Mouse (Mus musculus) MEL (cell line): Measurements from ENCODE around the gene Gpr142. TPM values are rescaled to one million over a fixed set of nuclear protein-coding genes. Genes with fewer than 3 reads are reported as not detected.

Experiments
- DNase-seq: peaks from one replicate; pipeline ENCODE4 v3.0.0; 2011; ENCODE audit warnings: low read depth, low spot score
- H3K27ac ChIP-seq: 2 replicates; pipeline ENCODE4 v1.5.1; 2012; ENCODE audit warnings: low read depth, mild to moderate bottlenecking, control low read depth, low read length, moderate library complexity; ENCODE audit not compliant: control insufficient read depth
- H3K27me3 ChIP-seq, 2 experiments: fragments of 150-350 bp in 1 of 2; sonication (generic) in 1 of 2; 2 replicates each; pipeline ENCODE4 v1.6.1; 2012; ENCODE audit warnings: low read length in 2 of 2, mild to moderate bottlenecking in 2 of 2, improper control_type of control experiment in 1 of 2, moderate library complexity in 1 of 2; ENCODE audit not compliant: insufficient read depth in 2 of 2, control insufficient read depth in 1 of 2
- H3K36me3 ChIP-seq, 2 experiments: 2 replicates each; pipeline ENCODE4 v1.6.1; 2012 to 2014; ENCODE audit warnings: low read length in 2 of 2, improper control_type of control experiment in 1 of 2, inconsistent platforms in 1 of 2, mild to moderate bottlenecking in 1 of 2; ENCODE audit not compliant: insufficient read depth in 2 of 2, control insufficient read depth in 1 of 2
- H3K4me1 ChIP-seq, 2 experiments: fragments of 150-350 bp in 1 of 2; sonication (generic) in 1 of 2; 2 replicates each; pipeline ENCODE4 v1.6.1; 2012; ENCODE audit warnings: low read length in 2 of 2, improper control_type of control experiment in 1 of 2, mild to moderate bottlenecking in 1 of 2; ENCODE audit not compliant: insufficient read depth in 2 of 2, control insufficient read depth in 1 of 2
- H3K4me3 ChIP-seq, 2 experiments: fragments of 150-350 bp in 1 of 2; sonication (generic) in 1 of 2; 2 replicates each; pipeline ENCODE4 v1.5.1; 2012; ENCODE audit warnings: low read depth in 2 of 2, low read length in 2 of 2, mild to moderate bottlenecking in 2 of 2, moderate library complexity in 2 of 2, control low read depth in 1 of 2, improper control_type of control experiment in 1 of 2; ENCODE audit not compliant: control insufficient read depth in 1 of 2, insufficient read depth in 1 of 2
- H3K79me2 ChIP-seq: 2 replicates; pipeline ENCODE4 v1.6.1; 2012; ENCODE audit warnings: mild to moderate bottlenecking, low read length, moderate library complexity; ENCODE audit not compliant: control insufficient read depth, poor library complexity, insufficient read depth
- H3K9ac ChIP-seq: 2 replicates; pipeline ENCODE4 v1.6.1; 2012; ENCODE audit warnings: low read depth, mild to moderate bottlenecking, control low read depth, low read length, moderate library complexity; ENCODE audit not compliant: control insufficient read depth, poor library complexity, severe bottlenecking
- H3K9me3 ChIP-seq: fragments of 150-350 bp; sonication (generic); replicated peaks from 2 replicates; pipeline ENCODE4 v1.6.1; 2012; ENCODE audit warnings: mild to moderate bottlenecking, low read length, improper control_type of control experiment, moderate library complexity; ENCODE audit not compliant: insufficient read depth
- CHD1 ChIP-seq: IDR thresholded peaks from 2 replicates; pipeline ENCODE4 v1.6.1; 2012; ENCODE audit warnings: low read depth, mild to moderate bottlenecking, inconsistent platforms, low read length, improper control_type of control experiment
- CHD2 ChIP-seq: IDR thresholded peaks from 2 replicates; pipeline ENCODE4 v1.6.1; 2011; ENCODE audit warnings: low read length, improper control_type of control experiment
- CTCF ChIP-seq, 3 experiments: IDR thresholded peaks in 2 of 3; conservative IDR thresholded peaks in 1 of 3; 2 replicates each; pipeline ENCODE4 v1.5.1; 2011 to 2012; ENCODE audit warnings: low read length in 3 of 3, low read depth in 2 of 3, mild to moderate bottlenecking in 2 of 3, improper control_type of control experiment in 1 of 3, inconsistent platforms in 1 of 3, mixed read lengths in 1 of 3, moderate library complexity in 1 of 3; ENCODE audit not compliant: control insufficient read depth in 1 of 3, insufficient read depth in 1 of 3, poor library complexity in 1 of 3, severe bottlenecking in 1 of 3
- E2F4 ChIP-seq: IDR thresholded peaks from 2 replicates; pipeline ENCODE4 v1.6.1; 2011; ENCODE audit warnings: low read depth, low read length, improper control_type of control experiment, borderline replicate concordance
- HCFC1 ChIP-seq: IDR thresholded peaks from 2 replicates; pipeline ENCODE4 v1.6.1; 2012; ENCODE audit warnings: low read depth, mild to moderate bottlenecking, inconsistent platforms, low read length, improper control_type of control experiment, moderate library complexity
- MAX ChIP-seq: IDR thresholded peaks from 2 replicates; pipeline ENCODE4 v1.6.1; 2011; ENCODE audit warnings: low read length, improper control_type of control experiment
- MAZ ChIP-seq: IDR thresholded peaks from 2 replicates; pipeline ENCODE4 v1.6.1; 2012; ENCODE audit warnings: low read depth, mild to moderate bottlenecking, inconsistent platforms, low read length, improper control_type of control experiment
- MEF2A ChIP-seq: IDR thresholded peaks from 2 replicates; pipeline ENCODE4 v1.6.1; 2014; ENCODE audit warnings: low read depth, mild to moderate bottlenecking, inconsistent platforms, low read length, improper control_type of control experiment; ENCODE audit not compliant: poor library complexity, insufficient replicate concordance, severe bottlenecking; ENCODE audit errors: extremely low read depth
- MXI1 ChIP-seq: IDR thresholded peaks from 2 replicates; pipeline ENCODE4 v1.6.1; 2011; ENCODE audit warnings: mild to moderate bottlenecking, low read depth, low read length, improper control_type of control experiment
- MYB ChIP-seq: IDR thresholded peaks from 2 replicates; pipeline ENCODE4 v1.6.1; 2011; ENCODE audit warnings: mild to moderate bottlenecking, low read depth, low read length, improper control_type of control experiment
- MYC ChIP-seq: IDR thresholded peaks from 2 replicates; pipeline ENCODE4 v1.6.1; 2011; ENCODE audit warnings: low read depth, mild to moderate bottlenecking, low read length, improper control_type of control experiment, moderate library complexity
- NRF1 ChIP-seq: IDR thresholded peaks from 2 replicates; pipeline ENCODE4 v1.6.1; 2014; ENCODE audit warnings: low read depth, mild to moderate bottlenecking, inconsistent platforms, low read length, improper control_type of control experiment, moderate library complexity; ENCODE audit not compliant: poor library complexity, insufficient read depth, severe bottlenecking
- POLR2AphosphoS2 ChIP-seq: IDR thresholded peaks from 2 replicates; pipeline ENCODE4 v1.6.1; 2011; ENCODE audit warnings: low read length, improper control_type of control experiment
- RAD21 ChIP-seq: IDR thresholded peaks from 2 replicates; pipeline ENCODE4 v1.6.1; 2011; ENCODE audit warnings: mild to moderate bottlenecking, low read depth, low read length, improper control_type of control experiment
- RCOR1 ChIP-seq: IDR thresholded peaks from 2 replicates; pipeline ENCODE4 v1.6.1; 2012; ENCODE audit warnings: low read depth, mild to moderate bottlenecking, inconsistent platforms, low read length, improper control_type of control experiment
- TAL1 ChIP-seq: IDR thresholded peaks from 2 replicates; pipeline ENCODE4 v1.6.1; 2012; ENCODE audit warnings: mild to moderate bottlenecking, inconsistent platforms, low read length, moderate library complexity, mixed read lengths
- TBP ChIP-seq: IDR thresholded peaks from 2 replicates; pipeline ENCODE4 v1.8.0; 2011; ENCODE audit warnings: low read depth, low read length, improper control_type of control experiment
- TCF12 ChIP-seq: IDR thresholded peaks from 2 replicates; pipeline ENCODE4 v1.6.1; 2014; ENCODE audit warnings: low read depth, mild to moderate bottlenecking, inconsistent platforms, low read length, improper control_type of control experiment, moderate library complexity
- USF2 ChIP-seq, 2 experiments: IDR thresholded peaks; 2 replicates each; pipeline ENCODE4 v1.6.1; 2011 to 2012; ENCODE audit warnings: improper control_type of control experiment in 2 of 2, low read length in 2 of 2, borderline replicate concordance in 1 of 2, inconsistent platforms in 1 of 2, low read depth in 1 of 2, mild to moderate bottlenecking in 1 of 2; ENCODE audit not compliant: insufficient read depth in 1 of 2
- ZC3H11A ChIP-seq: IDR thresholded peaks from 2 replicates; pipeline ENCODE4 v1.6.1; 2012; ENCODE audit warnings: low read depth, mild to moderate bottlenecking, inconsistent platforms, low read length, improper control_type of control experiment
- polyA plus RNA-seq, 2 experiments: library from polyadenylated mRNA; stranded (reverse) in 1 of 2; unstranded in 1 of 2; fragments of >175 nt in 1 of 2; fragments of >200 nt in 1 of 2; gene quantifications; 2 replicates each; pipeline versions ENCODE4 v1.2.1 to v1.2.4; 2012; ENCODE audit warnings: low replicate concordance in 2 of 2, low read depth in 1 of 2; ENCODE audit not compliant: insufficient read length in 2 of 2, insufficient read depth in 1 of 2, missing spikeins in 1 of 2
- total RNA-seq: library from RNA; depleted of rRNA; stranded (reverse); fragments of 300-350 nt; gene quantifications from 2 replicates; pipeline ENCODE4 v1.2.3, GENCODE M21; 2012

The Gpr142 gene
- total and polyA plus RNA-seq, 3 experiments, result not detected

DNA sequence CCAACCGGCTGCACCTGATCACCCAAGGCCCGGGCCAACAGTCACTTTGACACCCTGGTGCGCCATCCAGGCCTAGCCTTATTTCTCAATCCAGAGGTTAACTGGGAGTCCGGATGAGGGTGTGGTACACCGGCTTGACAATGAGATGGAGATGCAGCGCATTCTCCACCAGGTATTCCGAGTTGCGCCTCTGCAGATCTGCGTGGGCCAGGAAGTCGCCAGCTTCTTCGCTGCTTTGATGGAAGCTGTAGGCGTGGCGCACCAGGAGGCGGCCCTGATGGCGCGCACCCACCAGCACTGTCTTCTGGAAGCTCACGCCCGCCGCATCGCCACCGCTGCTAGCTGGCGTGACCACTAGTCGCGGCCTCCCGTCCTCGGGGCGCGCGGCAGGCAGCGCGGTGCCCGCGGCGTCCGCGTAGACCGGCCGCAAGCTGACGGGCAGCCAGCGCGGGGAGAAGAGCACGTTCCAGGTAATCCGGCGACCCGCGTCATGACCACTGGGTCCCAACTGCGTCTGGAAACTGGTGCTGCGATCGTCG, 7.3 kb upstream of the Gpr142 start:
- TF ChIP-seq MAZ (no peak), ZC3H11A (no peak), RAD21 (no peak), CTCF (IDR thresholded peaks at IDR 0.05 in 2 of 3, conservative IDR thresholded peaks at IDR 0.05 in 1 of 3; ENCODE audit: control insufficient read depth in 1 of 3, insufficient read depth in 1 of 3, low read depth in 2 of 3, low read length in 3 of 3, poor library complexity in 1 of 3, severe bottlenecking in 1 of 3) (no peak), MXI1 (no peak), RCOR1 (no peak)
- Histone ChIP-seq H3K79me2 (no peaks in the 10 kb centered on the region), H3K4me1 (no peaks in the 10 kb centered on the region), H3K27me3 (no peaks in the 10 kb centered on the region), H3K36me3 (no peaks in the 10 kb centered on the region), H3K4me3 (no peak overlapping the region), H3K27ac (no peak overlapping the region), H3K9ac (no peak overlapping the region), H3K9me3 (no peaks in the 10 kb centered on the region)
- no peak for DNase-seq

DNA sequence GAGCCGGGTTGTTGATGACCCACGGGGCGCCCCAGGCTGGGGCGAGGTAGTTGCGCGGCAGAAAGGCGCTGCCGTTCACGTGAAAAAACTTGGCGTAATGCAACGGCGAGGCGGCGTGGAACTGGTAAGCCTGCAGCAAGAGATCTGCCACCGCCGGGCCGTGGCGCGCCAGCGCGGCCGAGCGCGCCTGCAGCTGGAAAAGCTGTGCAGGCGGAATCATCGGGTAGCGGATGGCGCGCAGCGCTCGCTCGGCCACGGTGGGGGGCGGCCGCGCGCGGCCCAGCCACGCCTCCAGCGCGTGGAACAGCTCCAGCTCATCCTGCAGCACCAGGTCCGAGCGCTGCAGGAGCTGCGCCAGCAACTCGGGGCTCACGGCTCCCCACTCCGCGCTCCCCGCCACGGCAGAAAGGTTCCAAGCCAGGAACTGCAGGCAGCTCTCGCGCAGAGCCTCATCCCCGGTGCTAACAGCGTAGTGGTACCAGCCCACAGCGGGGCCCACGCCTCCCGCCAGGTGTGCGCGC, 6.8 kb upstream of the Gpr142 start:
- Histone ChIP-seq H3K27me3 (no peaks in the 10 kb centered on the region), H3K36me3 (no peaks in the 10 kb centered on the region), H3K27ac (no peak overlapping the region), H3K9ac (no peak overlapping the region), H3K9me3 (no peaks in the 10 kb centered on the region), H3K79me2 (no peaks in the 10 kb centered on the region), H3K4me3 (no peak overlapping the region), H3K4me1 (no peaks in the 10 kb centered on the region)
- TF ChIP-seq USF2 (IDR thresholded peaks at IDR 0.05; ENCODE audit: borderline replicate concordance in 1 of 2, insufficient read depth in 1 of 2, low read depth in 1 of 2, low read length in 2 of 2) (no peak), HCFC1 (no peak), POLR2AphosphoS2 (no peak), MEF2A (no peak), RCOR1 (no peak), E2F4 (no peak), MYB (no peak), TCF12 (no peak), CHD1 (no peak), CHD2 (no peak), CTCF (IDR thresholded peaks at IDR 0.05 in 2 of 3, conservative IDR thresholded peaks at IDR 0.05 in 1 of 3; ENCODE audit: control insufficient read depth in 1 of 3, insufficient read depth in 1 of 3, low read depth in 2 of 3, low read length in 3 of 3, poor library complexity in 1 of 3, severe bottlenecking in 1 of 3) (no peak), MAX (no peak), ZC3H11A (no peak), NRF1 (no peak), MXI1 (no peak), MYC (no peak), TAL1 (no peak), TBP (no peak)
- DNase-seq, result no peak
